Mouse (Mus musculus): ENCODE data around the gene Dusp12. TPM values are rescaled to one million over a fixed set of nuclear protein-coding genes. Genes with fewer than 3 reads are reported as not detected.

Dusp12 gene
- polyA plus RNA-seq (2016; fragmentation: Nextera tagmentation; extraction: Ambion mirVana), result 35.4 and 35.9 TPM in 2 replicates

GRCm38 (mm10) chr1:170884978-170885561 lies at the start of gene Dusp12, which contains the start of gene Gm26620:
Gene Dusp12 (minus strand): TSS chr1:170885540.
Gene Gm26620 (plus strand): TSS chr1:170885065.
- H3K9me3 ChIP-seq (replicated peaks), result no peaks in the 10 kb centered on the region
- H3K9ac ChIP-seq, result peak within 1 kb of the TSS; percentile 87
- ATAC-seq (ENCODE audit: low FRiP score), result peak; percentile 93
- H3K4me3 ChIP-seq, result peak within 1 kb of the TSS; percentile 83
- no peaks in the 10 kb centered on the region for H3K27me3 ChIP-seq
- WGBS, result 0% methylated on average over 46 of the region's 46 CpGs
- peak within 1 kb of the TSS; percentile 73 for H3K4me2 ChIP-seq (replicated peaks)
- H3K27ac ChIP-seq, result peak within 1 kb of the TSS; percentile 77
- peaks cover 8% of the 10 kb centered on the region; the same call in 1 of the 2 replicates for H3K36me3 ChIP-seq
- H3K4me1 ChIP-seq, result peaks cover 9% of the 10 kb centered on the region

- no peak for ATAC-seq (ENCODE audit: low FRiP score)
- no peak overlapping the region for H3K9ac ChIP-seq
- no peaks in the 10 kb centered on the region for H3K27me3 ChIP-seq
- H3K4me2 ChIP-seq (replicated peaks), result no peak overlapping the region
- no peak overlapping the region for H3K27ac ChIP-seq
- 91% methylated on average over 2 of the region's 2 CpGs for WGBS
- no peaks in the 10 kb centered on the region for H3K9me3 ChIP-seq (replicated peaks)
- H3K4me3 ChIP-seq, result no peak overlapping the region
- no peaks in the 10 kb centered on the region for H3K4me1 ChIP-seq
- H3K36me3 ChIP-seq, result no peaks in the 10 kb centered on the region
These were observed 49.0 kb upstream of the Dusp12 start for GRCm38 (mm10) chr1:170934383-170934782.

- no peak overlapping the region for H3K27ac ChIP-seq
- H3K4me3 ChIP-seq, result no peak overlapping the region
- no peaks in the 10 kb centered on the region for H3K36me3 ChIP-seq
- no peaks in the 10 kb centered on the region for H3K4me1 ChIP-seq
- no peak for ATAC-seq (ENCODE audit: low FRiP score)
- H3K9ac ChIP-seq, result no peak overlapping the region
- 83% methylated on average over 1 of the region's 1 CpGs for WGBS
- no peaks in the 10 kb centered on the region for H3K9me3 ChIP-seq (replicated peaks)
- no peak overlapping the region for H3K4me2 ChIP-seq (replicated peaks)
- H3K27me3 ChIP-seq, result no peaks in the 10 kb centered on the region
These were observed 48.6 kb upstream of the Dusp12 start for GRCm38 (mm10) chr1:170933940-170934339.

- Histone ChIP-seq H3K4me2 (replicated peaks) (no peak overlapping the region), H3K27me3 (no peaks in the 10 kb centered on the region)
- WGBS, result 63% methylated on average over 6 of the region's 6 CpGs
These were observed 48.1 kb upstream of the Dusp12 start for GRCm38 (mm10) chr1:170933386-170933920.

GRCm38 (mm10) chr1:170932043-170932442 lies 46.7 kb upstream of the Dusp12 start:
- whole genome bisulfite sequencing, result 85% methylated on average over 3 of the region's 3 CpGs
- Histone ChIP-seq H3K36me3 (no peaks in the 10 kb centered on the region), H3K4me1 (no peaks in the 10 kb centered on the region), H3K4me3 (no peak overlapping the region), H3K27ac (no peak overlapping the region), H3K9ac (no peak overlapping the region), H3K4me2 (replicated peaks) (no peak overlapping the region), H3K27me3 (no peaks in the 10 kb centered on the region), H3K9me3 (replicated peaks) (no peaks in the 10 kb centered on the region)
- no peak for ATAC-seq (ENCODE audit: low FRiP score)

More at GRCm38 (mm10) chr1:170933386-170933920, 48.1 kb upstream of the Dusp12 start:
- ATAC-seq (ENCODE audit: low FRiP score), result no peak
- no peaks in the 10 kb centered on the region for H3K36me3 ChIP-seq
- no peaks in the 10 kb centered on the region for H3K4me1 ChIP-seq
- no peak overlapping the region for H3K27ac ChIP-seq
- H3K9me3 ChIP-seq (replicated peaks), result no peaks in the 10 kb centered on the region
- no peak overlapping the region for H3K4me3 ChIP-seq
- no peak overlapping the region for H3K9ac ChIP-seq

- Histone ChIP-seq H3K4me2 (replicated peaks) (no peak overlapping the region), H3K4me1 (no peaks in the 10 kb centered on the region), H3K9ac (no peak overlapping the region), H3K4me3 (no peak overlapping the region), H3K27ac (no peak overlapping the region), H3K27me3 (no peaks in the 10 kb centered on the region), H3K9me3 (replicated peaks) (no peaks in the 10 kb centered on the region), H3K36me3 (no peaks in the 10 kb centered on the region)
- no peak for ATAC-seq (ENCODE audit: low FRiP score)
- 85% methylated on average over 4 of the region's 4 CpGs for WGBS
These were observed 43.9 kb upstream of the Dusp12 start for GRCm38 (mm10) chr1:170929245-170929644.

- no peak for ATAC-seq (ENCODE audit: low FRiP score)
- no peaks in the 10 kb centered on the region for H3K36me3 ChIP-seq
- H3K27ac ChIP-seq, result no peak overlapping the region
- 75% methylated on average over 2 of the region's 2 CpGs for WGBS
- H3K4me3 ChIP-seq, result no peak overlapping the region
- no peak overlapping the region for H3K9ac ChIP-seq
- H3K4me2 ChIP-seq (replicated peaks), result no peak overlapping the region
- no peaks in the 10 kb centered on the region for H3K9me3 ChIP-seq (replicated peaks)
- no peaks in the 10 kb centered on the region for H3K27me3 ChIP-seq
- H3K4me1 ChIP-seq, result no peaks in the 10 kb centered on the region
These were observed 43.1 kb upstream of the Dusp12 start for GRCm38 (mm10) chr1:170928467-170928866.

- H3K4me2 ChIP-seq (replicated peaks), result no peak within 1 kb of the TSS
- no peaks in the 10 kb centered on the region for H3K4me1 ChIP-seq
- no peaks in the 10 kb centered on the region for H3K36me3 ChIP-seq
- no peaks in the 10 kb centered on the region for H3K27me3 ChIP-seq
- H3K27ac ChIP-seq, result no peak within 1 kb of the TSS
- no peaks in the 10 kb centered on the region for H3K9me3 ChIP-seq (replicated peaks)
- WGBS, result 84% methylated on average over 3 of the region's 3 CpGs
- H3K9ac ChIP-seq, result no peak within 1 kb of the TSS
- no peak within 1 kb of the TSS for H3K4me3 ChIP-seq
- ATAC-seq (ENCODE audit: low FRiP score), result no peak
These were observed 42.0 kb upstream of the Dusp12 start, which contains the start of gene Fcrla for GRCm38 (mm10) chr1:170927378-170927777. Gene Fcrla (minus strand): TSS chr1:170927583.

- H3K4me2 ChIP-seq (replicated peaks), result no peak overlapping the region
- no peaks in the 10 kb centered on the region for H3K27me3 ChIP-seq
- ATAC-seq (ENCODE audit: low FRiP score), result no peak
- no peak overlapping the region for H3K4me3 ChIP-seq
- 68% methylated on average over 6 of the region's 6 CpGs for WGBS
- H3K9me3 ChIP-seq (replicated peaks), result no peaks in the 10 kb centered on the region
- no peak overlapping the region for H3K27ac ChIP-seq
- no peaks in the 10 kb centered on the region for H3K4me1 ChIP-seq
- no peak overlapping the region for H3K9ac ChIP-seq
- H3K36me3 ChIP-seq, result no peaks in the 10 kb centered on the region
These were observed 41.6 kb upstream of the Dusp12 start for GRCm38 (mm10) chr1:170926941-170927340.

- no peak for ATAC-seq (ENCODE audit: low FRiP score)
- no peak overlapping the region for H3K27ac ChIP-seq
- WGBS, result 85% methylated on average over 6 of the region's 6 CpGs
- H3K9ac ChIP-seq, result no peak overlapping the region
- no peaks in the 10 kb centered on the region for H3K36me3 ChIP-seq
- H3K4me1 ChIP-seq, result no peaks in the 10 kb centered on the region
- H3K27me3 ChIP-seq, result no peaks in the 10 kb centered on the region; the same call in 1 of the 2 replicates
- no peak overlapping the region for H3K4me2 ChIP-seq (replicated peaks)
- H3K4me3 ChIP-seq, result no peak overlapping the region
- no peaks in the 10 kb centered on the region for H3K9me3 ChIP-seq (replicated peaks)
These were observed 39.1 kb upstream of the Dusp12 start for GRCm38 (mm10) chr1:170924485-170924884.

GRCm38 (mm10) chr1:170919308-170919707 lies 34.0 kb upstream of the Dusp12 start:
- Histone ChIP-seq H3K36me3 (no peaks in the 10 kb centered on the region), H3K4me3 (no peak overlapping the region), H3K4me2 (replicated peaks) (no peak overlapping the region), H3K9ac (no peak overlapping the region), H3K4me1 (no peaks in the 10 kb centered on the region), H3K27ac (no peak overlapping the region), H3K27me3 (no peaks in the 10 kb centered on the region; the same call in 1 of the 2 replicates), H3K9me3 (replicated peaks) (no peaks in the 10 kb centered on the region)
- WGBS, result 90% methylated on average over 8 of the region's 8 CpGs
- no peak for ATAC-seq (ENCODE audit: low FRiP score)

- no peak overlapping the region for H3K27ac ChIP-seq
- no peaks in the 10 kb centered on the region for H3K4me1 ChIP-seq
- no peak for ATAC-seq (ENCODE audit: low FRiP score)
- no peaks in the 10 kb centered on the region for H3K27me3 ChIP-seq
- no peak overlapping the region for H3K4me3 ChIP-seq
- no peaks in the 10 kb centered on the region for H3K36me3 ChIP-seq
- H3K4me2 ChIP-seq (replicated peaks), result no peak overlapping the region
- no peak overlapping the region for H3K9ac ChIP-seq
- H3K9me3 ChIP-seq (replicated peaks), result no peaks in the 10 kb centered on the region
- 83% methylated on average over 5 of the region's 5 CpGs for WGBS
These were observed 30.3 kb upstream of the Dusp12 start for GRCm38 (mm10) chr1:170915657-170916056.
